Mouse (Mus musculus): ENCODE results near the gene Akt1s1. TPM values are rescaled to one million over a fixed set of nuclear protein-coding genes. Genes with fewer than 3 reads are reported as not detected.
"Not testable (repeated sequence)": the region's sequence is repeated elsewhere in the genome, so short reads cannot be mapped to it uniquely, and the experiment has no call there.

Akt1s1 gene
- total and polyA plus RNA-seq, 2 experiments, result 23.9 to 93.9 TPM

DNA sequence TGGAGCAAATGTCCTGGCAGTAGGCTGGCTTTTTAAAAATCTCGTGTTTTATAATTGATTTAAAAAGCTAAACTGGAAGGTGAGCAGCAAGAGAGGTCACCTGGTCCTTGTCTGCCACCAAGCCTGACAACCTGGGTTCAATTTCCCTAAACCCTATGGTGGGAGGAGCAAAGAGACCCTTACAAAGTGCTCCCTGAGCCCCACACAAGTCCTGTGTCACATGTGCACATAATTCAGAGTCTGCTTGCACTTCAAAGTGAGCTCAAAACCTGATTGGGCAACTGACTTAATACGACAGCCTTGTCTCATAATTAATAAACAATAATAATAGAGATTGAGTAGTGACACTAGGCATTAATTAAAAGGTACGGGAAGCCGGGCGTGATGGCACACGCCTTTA lies 21.8 kb downstream of the Akt1s1 start:
- TF ChIP-seq CTCF (IDR thresholded peaks at IDR 0.05; ENCODE audit: low read depth, low read length) (no peak), POLR2A (IDR thresholded peaks at IDR 0.05; ENCODE audit: extremely low read depth, insufficient read depth, low read length) (no peak)
- H3K27me3 ChIP-seq (ENCODE audit: control insufficient read depth, insufficient read depth, low read length), result no peaks in the 10 kb centered on the region
- no peak for DNase-seq (ENCODE audit: extremely low read depth, low read depth, low spot score)
- H3K9ac ChIP-seq (ENCODE audit: low read depth, low read length), result no peak overlapping the region
- H3K27ac ChIP-seq (replicated peaks; ENCODE audit: insufficient read depth, low read depth, low read length), result no peak overlapping the region
- 80% methylated on average over 6 of the region's 6 CpGs for WGBS
- no peaks in the 10 kb centered on the region for H3K36me3 ChIP-seq (ENCODE audit: control insufficient read depth, insufficient read depth, low read length)
- H3K79me2 ChIP-seq (ENCODE audit: control insufficient read depth, insufficient read depth, low read length), result peaks cover 5% of the 10 kb centered on the region; the same call in 1 of the 2 replicates
- H3K4me3 ChIP-seq (ENCODE audit: insufficient read depth, low read depth, low read length), result no peak overlapping the region
- H3K4me1 ChIP-seq (ENCODE audit: control insufficient read depth, insufficient read depth, low read length), result peaks cover 19% of the 10 kb centered on the region

DNA sequence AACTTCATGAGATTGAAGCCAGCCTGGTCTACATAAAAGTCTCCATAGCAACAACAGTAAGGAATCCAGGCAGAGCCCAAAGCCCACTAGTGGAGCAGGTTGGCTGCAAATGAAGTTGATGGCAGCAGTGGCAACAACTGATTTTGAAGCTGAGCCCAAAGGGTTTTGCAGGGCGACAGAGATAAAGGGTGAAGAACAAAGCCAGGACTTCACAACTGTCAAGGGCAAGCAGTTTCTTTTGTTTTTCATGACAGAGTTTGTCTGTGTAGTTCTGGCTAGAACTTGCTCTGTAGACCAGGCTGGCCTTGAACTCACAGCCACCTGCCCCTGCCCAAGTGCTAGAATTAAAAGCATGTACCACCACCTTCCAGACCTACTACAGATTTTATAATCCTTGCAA lies 22.4 kb downstream of the Akt1s1 start:
- Histone ChIP-seq H3K79me2 (ENCODE audit: control insufficient read depth, insufficient read depth, low read length) (peaks cover 5% of the 10 kb centered on the region; the same call in 1 of the 2 replicates), H3K4me1 (ENCODE audit: control insufficient read depth, insufficient read depth, low read length) (peaks cover 19% of the 10 kb centered on the region), H3K27me3 (ENCODE audit: control insufficient read depth, insufficient read depth, low read length) (no peaks in the 10 kb centered on the region), H3K27ac (replicated peaks; ENCODE audit: insufficient read depth, low read depth, low read length) (no peak overlapping the region), H3K9ac (ENCODE audit: low read depth, low read length) (no peak overlapping the region), H3K36me3 (ENCODE audit: control insufficient read depth, insufficient read depth, low read length) (no peaks in the 10 kb centered on the region), H3K4me3 (ENCODE audit: insufficient read depth, low read depth, low read length) (no peak overlapping the region)
- 76% methylated on average over 1 of the region's 1 CpGs for WGBS
- no peak for DNase-seq (ENCODE audit: extremely low read depth, low read depth, low spot score)
- TF ChIP-seq POLR2A (IDR thresholded peaks at IDR 0.05; ENCODE audit: extremely low read depth, insufficient read depth, low read length) (no peak), CTCF (IDR thresholded peaks at IDR 0.05; ENCODE audit: low read depth, low read length) (no peak)

DNA sequence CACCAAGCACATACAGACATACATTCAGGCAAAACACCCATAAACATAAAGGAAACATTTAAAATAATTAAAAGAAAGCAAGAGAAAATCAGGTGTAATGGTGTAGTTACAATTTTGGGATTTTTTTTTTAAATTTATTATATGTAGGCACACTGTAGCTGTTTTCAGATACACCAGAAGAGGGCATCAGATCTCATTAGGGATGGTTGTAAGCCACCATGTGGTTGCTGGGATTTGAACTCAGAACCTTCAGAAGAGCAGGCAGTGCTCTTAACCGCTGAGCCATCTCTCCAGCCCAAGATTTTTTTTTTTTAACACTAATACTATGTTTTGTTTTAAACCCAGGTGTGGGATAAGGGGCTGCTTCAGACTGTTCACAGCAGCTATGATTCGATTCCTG lies 23.0 kb downstream of the Akt1s1 start:
- peaks cover 16% of the 10 kb centered on the region for H3K4me1 ChIP-seq (ENCODE audit: control insufficient read depth, insufficient read depth, low read length)
- 94% methylated on average over 2 of the region's 2 CpGs for WGBS

DNA sequence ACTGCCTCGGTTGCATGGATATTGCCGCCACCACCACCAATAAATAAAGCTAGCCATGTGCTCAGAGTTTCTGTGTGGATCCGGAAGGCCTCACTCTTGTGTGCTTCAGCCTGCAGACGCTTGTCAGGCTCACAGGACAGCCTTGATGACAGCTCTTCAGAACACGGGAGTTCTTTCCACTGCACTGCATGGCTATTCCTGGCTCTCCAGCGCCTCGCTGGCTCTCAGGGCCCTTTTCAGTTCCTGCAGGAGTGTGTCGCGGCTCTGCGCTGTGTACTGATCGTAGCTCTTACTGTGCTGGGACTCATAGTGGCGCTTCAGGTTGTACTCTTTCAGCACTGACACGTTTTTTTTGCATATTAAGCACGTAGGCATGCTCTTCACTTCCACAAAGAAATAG lies 29.0 kb downstream of the Akt1s1 start:
- DNase-seq (ENCODE audit: extremely low read depth, low read depth, low spot score), result no peak
- H3K4me3 ChIP-seq (ENCODE audit: insufficient read depth, low read depth, low read length), result no peak overlapping the region
- no peak overlapping the region for H3K9ac ChIP-seq (ENCODE audit: low read depth, low read length)
- no peaks in the 10 kb centered on the region for H3K79me2 ChIP-seq (ENCODE audit: control insufficient read depth, insufficient read depth, low read length)
- WGBS, result 90% methylated on average over 14 of the region's 14 CpGs
- H3K27me3 ChIP-seq (ENCODE audit: control insufficient read depth, insufficient read depth, low read length), result no peaks in the 10 kb centered on the region
- TF ChIP-seq CTCF (IDR thresholded peaks at IDR 0.05; ENCODE audit: low read depth, low read length), result no peak
- TF ChIP-seq POLR2A (IDR thresholded peaks at IDR 0.05; ENCODE audit: extremely low read depth, insufficient read depth, low read length), result no peak
- H3K4me1 ChIP-seq (ENCODE audit: control insufficient read depth, insufficient read depth, low read length), result peaks cover under 1% of the 10 kb centered on the region; the same call in 1 of the 2 replicates
- no peak overlapping the region for H3K27ac ChIP-seq (replicated peaks; ENCODE audit: insufficient read depth, low read depth, low read length)
- peaks cover 6% of the 10 kb centered on the region for H3K36me3 ChIP-seq (ENCODE audit: control insufficient read depth, insufficient read depth, low read length)

More for the DNA sequence above, 23.0 kb downstream of the Akt1s1 start:
- not testable (repeated sequence) for H3K9ac ChIP-seq (ENCODE audit: low read depth, low read length); H3K36me3 ChIP-seq (ENCODE audit: control insufficient read depth, insufficient read depth, low read length); H3K4me3 ChIP-seq (ENCODE audit: insufficient read depth, low read depth, low read length); H3K27me3 ChIP-seq (ENCODE audit: control insufficient read depth, insufficient read depth, low read length); DNase-seq (ENCODE audit: extremely low read depth, low read depth, low spot score); H3K79me2 ChIP-seq (ENCODE audit: control insufficient read depth, insufficient read depth, low read length); H3K27ac ChIP-seq (replicated peaks; ENCODE audit: insufficient read depth, low read depth, low read length)

DNA sequence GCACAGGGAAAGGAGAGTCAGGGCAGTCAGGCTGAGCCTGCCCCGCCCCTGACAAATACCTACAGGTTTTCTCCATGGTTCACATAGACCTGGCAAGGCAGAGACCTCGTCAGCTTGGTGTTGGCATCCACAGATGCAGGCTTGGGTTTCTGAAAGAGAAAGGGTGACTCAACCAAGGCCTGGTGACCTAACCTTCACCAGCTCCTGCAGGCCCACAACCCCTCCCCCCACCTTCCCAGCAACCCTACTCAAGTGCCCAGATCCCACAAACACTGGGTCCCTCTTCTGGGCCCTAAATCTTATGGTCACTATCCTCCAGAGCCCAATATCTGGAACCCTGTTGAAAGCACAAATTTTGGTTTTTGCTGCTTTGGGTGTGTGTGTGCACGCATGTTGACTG lies 34.2 kb downstream of the Akt1s1 start:
- DNase-seq (ENCODE audit: extremely low read depth, low read depth, low spot score), result no peak
- Histone ChIP-seq H3K79me2 (ENCODE audit: control insufficient read depth, insufficient read depth, low read length) (no peaks in the 10 kb centered on the region), H3K4me3 (ENCODE audit: insufficient read depth, low read depth, low read length) (no peak overlapping the region), H3K36me3 (ENCODE audit: control insufficient read depth, insufficient read depth, low read length) (peaks cover 5% of the 10 kb centered on the region), H3K4me1 (ENCODE audit: control insufficient read depth, insufficient read depth, low read length) (no peaks in the 10 kb centered on the region), H3K27me3 (ENCODE audit: control insufficient read depth, insufficient read depth, low read length) (no peaks in the 10 kb centered on the region), H3K9ac (ENCODE audit: low read depth, low read length) (no peak overlapping the region), H3K27ac (replicated peaks; ENCODE audit: insufficient read depth, low read depth, low read length) (no peak overlapping the region)
- no peak for TF ChIP-seq POLR2A (IDR thresholded peaks at IDR 0.05; ENCODE audit: extremely low read depth, insufficient read depth, low read length)
- TF ChIP-seq CTCF (IDR thresholded peaks at IDR 0.05; ENCODE audit: low read depth, low read length), result no peak
- 94% methylated on average over 3 of the region's 3 CpGs for WGBS

DNA sequence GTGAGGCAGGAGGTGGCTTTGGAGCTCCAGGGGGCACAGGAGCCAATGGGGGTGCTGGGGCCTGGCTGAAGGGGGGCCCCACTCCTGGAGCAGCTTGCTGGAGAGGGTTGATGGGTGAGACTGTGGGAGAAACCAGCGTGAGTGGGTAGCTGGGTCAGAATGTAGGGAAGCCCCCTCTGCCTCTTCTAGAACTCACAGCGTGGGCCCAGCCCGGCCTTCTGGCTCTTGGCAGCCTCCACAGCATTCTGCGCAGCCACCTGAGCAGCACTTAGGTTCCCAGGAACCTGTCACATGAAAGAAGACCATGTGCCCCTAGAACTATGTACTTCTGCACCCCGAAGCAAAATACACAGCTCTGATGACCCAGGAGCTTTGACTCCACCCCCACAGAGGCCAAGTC lies 35.8 kb downstream of the Akt1s1 start:
- Histone ChIP-seq H3K27me3 (ENCODE audit: control insufficient read depth, insufficient read depth, low read length) (no peaks in the 10 kb centered on the region), H3K79me2 (ENCODE audit: control insufficient read depth, insufficient read depth, low read length) (no peaks in the 10 kb centered on the region), H3K36me3 (ENCODE audit: control insufficient read depth, insufficient read depth, low read length) (peaks cover 5% of the 10 kb centered on the region), H3K4me3 (ENCODE audit: insufficient read depth, low read depth, low read length) (no peak overlapping the region), H3K9ac (ENCODE audit: low read depth, low read length) (no peak overlapping the region), H3K27ac (replicated peaks; ENCODE audit: insufficient read depth, low read depth, low read length) (no peak overlapping the region), H3K4me1 (ENCODE audit: control insufficient read depth, insufficient read depth, low read length) (no peaks in the 10 kb centered on the region)
- no peak for TF ChIP-seq POLR2A (IDR thresholded peaks at IDR 0.05; ENCODE audit: extremely low read depth, insufficient read depth, low read length)
- no peak for TF ChIP-seq CTCF (IDR thresholded peaks at IDR 0.05; ENCODE audit: low read depth, low read length)
- 96% methylated on average over 5 of the region's 5 CpGs for WGBS
- no peak for DNase-seq (ENCODE audit: extremely low read depth, low read depth, low spot score)
